Mouse (Mus musculus): Measurements from ENCODE around the gene Higd2a.

The Higd2a gene

GRCm38 (mm10) chr13:54589996-54590951, at the start of gene Higd2a, which contains the start of gene Nop16:
Gene Higd2a (plus strand): TSS chr13:54590207.
Gene Nop16 (minus strand): TSS chr13:54590090.
- peak; percentile 94 to 97 for DNase-seq

- DNase-seq: no peak
Observed at GRCm38 (mm10) chr13:54548036-54548435, 42.0 kb upstream of the Higd2a start.

GRCm38 (mm10) chr13:54556176-54556575, 33.8 kb upstream of the Higd2a start:
- DNase-seq: no peak

- DNase-seq: peak; percentile 93 to 96
Observed at GRCm38 (mm10) chr13:54556796-54557195, 33.2 kb upstream of the Higd2a start.

GRCm38 (mm10) chr13:54557652-54558051, 32.4 kb upstream of the Higd2a start:
- no peak for DNase-seq

GRCm38 (mm10) chr13:54559656-54560055, 30.4 kb upstream of the Higd2a start:
- no peak for DNase-seq

GRCm38 (mm10) chr13:54560608-54561007, 29.4 kb upstream of the Higd2a start:
- DNase-seq: no peak

GRCm38 (mm10) chr13:54562562-54562961, 27.4 kb upstream of the Higd2a start:
- no peak for DNase-seq

GRCm38 (mm10) chr13:54564232-54565200, 25.5 kb upstream of the Higd2a start:
- peak; percentile 29 to 32 for DNase-seq

- peak; percentile 94 to 95 for DNase-seq
Observed at GRCm38 (mm10) chr13:54565201-54565581, 24.8 kb upstream of the Higd2a start, which contains the start of gene 4833439L19Rik. Gene 4833439L19Rik (minus strand): TSS chr13:54565435.

- DNase-seq: peak; percentile 59 to 60
Observed at GRCm38 (mm10) chr13:54565594-54566345, 24.2 kb upstream of the Higd2a start.

GRCm38 (mm10) chr13:54568380-54568779, 21.6 kb upstream of the Higd2a start:
- DNase-seq: no peak

- DNase-seq: no peak
Observed at GRCm38 (mm10) chr13:54569282-54569681, 20.7 kb upstream of the Higd2a start.

- DNase-seq: no peak
Observed at GRCm38 (mm10) chr13:54570736-54571135, 19.3 kb upstream of the Higd2a start.

GRCm38 (mm10) chr13:54571637-54572036, 18.4 kb upstream of the Higd2a start:
- no peak for DNase-seq

- DNase-seq: no peak
Observed at GRCm38 (mm10) chr13:54572621-54573020, 17.4 kb upstream of the Higd2a start.

GRCm38 (mm10) chr13:54574854-54575481, 15.0 kb upstream of the Higd2a start, which contains the start of gene Arl10:
Gene Arl10 (plus strand): TSS chr13:54575015.
- DNase-seq: peak; percentile 70 to 76

GRCm38 (mm10) chr13:54575489-54575888, 14.5 kb upstream of the Higd2a start:
- DNase-seq: peak in 1 of 2 experiments; percentile 13

- DNase-seq: no peak
Observed at GRCm38 (mm10) chr13:54577652-54578507, 12.1 kb upstream of the Higd2a start.

GRCm38 (mm10) chr13:54581385-54581784, 8.6 kb upstream of the Higd2a start:
- no peak for DNase-seq

GRCm38 (mm10) chr13:54582126-54582525, 7.9 kb upstream of the Higd2a start:
- no peak for DNase-seq

All from cerebellum, postnatal 36 days (tissue).